Mouse (Mus musculus) lung, adult 2 months (tissue): Measurements from ENCODE around the gene Igf2bp3. TPM values are rescaled to one million over a fixed set of nuclear protein-coding genes. Genes with fewer than 3 reads are reported as not detected.

Experiments used
- DNase-seq: peaks from one replicate; pipeline ENCODE4 v3.0.0; 2022
- H3K4me1 ChIP-seq: fragments of 200-500 bp; 2 replicates; pipeline ENCODE4 v1.6.1; 2011; ENCODE audit warnings: low read length; ENCODE audit not compliant: control insufficient read depth, insufficient read depth
- H3K4me3 ChIP-seq: fragments of 200-500 bp; replicated peaks from 2 replicates; pipeline ENCODE3; 2011; ENCODE audit warnings: low read depth, mild to moderate bottlenecking, control low read depth, low read length; ENCODE audit errors: extremely low read depth
- CTCF ChIP-seq: fragments of 200-500 bp; IDR thresholded peaks from 2 replicates; pipeline ENCODE4 v1.5.1; 2011; ENCODE audit warnings: mild to moderate bottlenecking, low read length, control low read depth; ENCODE audit not compliant: insufficient read depth
- POLR2A ChIP-seq: fragments of 200-500 bp; IDR thresholded peaks from 2 replicates; pipeline ENCODE4 v1.6.1; 2011; ENCODE audit warnings: low read depth, mild to moderate bottlenecking, control low read depth, low read length, borderline replicate concordance; ENCODE audit errors: extremely low read depth
- WGBS: fragments of 180-500 bp; shearing (Covaris S2); methylation state at CpG from one replicate; pipeline ENCODE4 v1.1.7; 2018; 5-methylcytosine and 5-hydroxymethylcytosine counted together
- polyA plus RNA-seq: library from polyadenylated mRNA; depleted of rRNA; stranded (reverse); fragments of >200 nt; gene quantifications from 2 replicates; pipeline ENCODE4 v1.2.3, GENCODE M21; 2012; rRNA removed

Gene Igf2bp3
- polyA plus RNA-seq, 1 experiment: 0.07 TPM

- Histone ChIP-seq H3K4me1 (peaks cover 14% of the 10 kb centered on the region), H3K4me3 (peak overlapping the region; percentile 7)
- TF ChIP-seq POLR2A: no peak
- TF ChIP-seq CTCF: peak; percentile 73
- peak; percentile 46 for DNase-seq
- 13% methylated on average over 18 of the region's 18 CpGs for WGBS
Observed at GRCm38 (mm10) chr6:49039470-49040180, 175.1 kb downstream of the Igf2bp3 start.

GRCm38 (mm10) chr6:49037268-49037662 lies 177.5 kb downstream of the Igf2bp3 start:
- WGBS: 62% methylated on average over 12 of the region's 12 CpGs
- Histone ChIP-seq H3K4me1 (peaks cover 14% of the 10 kb centered on the region), H3K4me3 (no peak overlapping the region)
- DNase-seq: no peak
- TF ChIP-seq POLR2A (no peak), CTCF (no peak)

- peak within 1 kb of the TSS; percentile 14 for H3K4me3 ChIP-seq
- WGBS: 43% methylated on average over 28 of the region's 28 CpGs
- DNase-seq: no peak
- H3K4me1 ChIP-seq: peaks cover 14% of the 10 kb centered on the region
- no peak for TF ChIP-seq POLR2A
- TF ChIP-seq CTCF: no peak
Observed at GRCm38 (mm10) chr6:49036275-49037267, 178.2 kb downstream of the Igf2bp3 start, which contains the start of gene Gpnmb. Gene Gpnmb (plus strand): TSS chr6:49036546.

Other genes starting within 250 kb of the Igf2bp3 start
- gene Doxl2, start 240.0 kb downstream of the Igf2bp3 start, polyA plus RNA-seq: not detected in 2 replicates
- gene Svs1, start 228.1 kb downstream of the Igf2bp3 start, polyA plus RNA-seq: not detected in 2 replicates
- gene Gpnmb, start 178.4 kb downstream of the Igf2bp3 start, polyA plus RNA-seq: 25.7 and 28.8 TPM in 2 replicates
- 11.5 and 12.6 TPM in 2 replicates for gene Malsu1, start 141.2 kb downstream of the Igf2bp3 start, polyA plus RNA-seq
- 30.8 and 41.0 TPM in 2 replicates for gene Tra2a, start 49.1 kb upstream of the Igf2bp3 start, polyA plus RNA-seq
- gene Ccdc126, start 104.3 kb upstream of the Igf2bp3 start, polyA plus RNA-seq: 5.0 and 5.7 TPM in 2 replicates
- 8.6 and 11.6 TPM in 2 replicates for gene Fam221a, start 152.8 kb upstream of the Igf2bp3 start, polyA plus RNA-seq
- gene Stk31, start 180.6 kb upstream of the Igf2bp3 start, polyA plus RNA-seq: not detected in 2 replicates